Mouse (Mus musculus) lung, embryonic 16.5 days (tissue): ENCODE measurements around the gene Frmd4a. TPM values are rescaled to one million over a fixed set of nuclear protein-coding genes. Genes with fewer than 3 reads are reported as not detected.
A peak's percentile ranks its signal among the peaks of the same experiment; 100 is the strongest.

Experiments
- ATAC-seq: fragments of 200-750 bp; cut with Nextera tagmentation; 2 replicates; pipeline ENCODE4 v1.8.0; 2017; ENCODE audit warnings: low read depth, mild to moderate bottlenecking, moderate library complexity
- H3K27ac ChIP-seq: fragments of 300-500 bp; sonication (generic); 2 replicates; pipeline ENCODE4 v1.5.1; 2014; ENCODE audit warnings: mild to moderate bottlenecking, control low read depth, low read length
- H3K27me3 ChIP-seq: fragments of 300-500 bp; sonication (generic); 2 replicates; pipeline ENCODE4 v1.6.1; 2014; ENCODE audit warnings: low read depth, low read length, mixed read lengths; ENCODE audit not compliant: control insufficient read depth, insufficient read depth
- H3K36me3 ChIP-seq: fragments of 300-500 bp; sonication (generic); 2 replicates; pipeline ENCODE4 v1.6.1; 2014; ENCODE audit warnings: low read length; ENCODE audit not compliant: control insufficient read depth, insufficient read depth
- H3K4me1 ChIP-seq: fragments of 300-500 bp; sonication (generic); replicated peaks from 2 replicates; pipeline ENCODE4 v1.6.1; 2014; ENCODE audit warnings: low read length, mixed read lengths; ENCODE audit not compliant: control insufficient read depth, insufficient read depth
- H3K4me2 ChIP-seq: fragments of 300-500 bp; sonication (generic); 2 replicates; pipeline ENCODE4 v1.6.1; 2014; ENCODE audit warnings: low read depth, low read length, control low read depth
- H3K4me3 ChIP-seq: fragments of 300-500 bp; sonication (generic); 2 replicates; pipeline ENCODE4 v1.5.1; 2014; ENCODE audit warnings: mild to moderate bottlenecking, low read length, control low read depth
- H3K9ac ChIP-seq: fragments of 300-500 bp; sonication (generic); 2 replicates; pipeline ENCODE4 v1.6.1; 2014; ENCODE audit warnings: low read length, control low read depth
- H3K9me3 ChIP-seq: fragments of 300-500 bp; sonication (generic); 2 replicates; pipeline ENCODE4 v1.6.1; 2016; ENCODE audit warnings: low read length; ENCODE audit not compliant: control insufficient read depth
- WGBS: fragments of 180-500 bp; shearing (Covaris S2); extraction: QIAGEN DNeasy Blood & Tissue Kit; methylation state at CpG from one replicate; pipeline ENCODE4 v1.1.7; 2014; 5-methylcytosine and 5-hydroxymethylcytosine counted together
- polyA plus RNA-seq: library from polyadenylated mRNA; unstranded; fragments of >200 nt; fragmentation: Nextera tagmentation; extraction: Ambion mirVana; gene quantifications from 2 replicates; pipeline ENCODE4 v1.2.1, GENCODE M21; 2015

The Frmd4a gene
- polyA plus RNA-seq, 1 experiment from 2014 or later = 29.1 TPM

DNA sequence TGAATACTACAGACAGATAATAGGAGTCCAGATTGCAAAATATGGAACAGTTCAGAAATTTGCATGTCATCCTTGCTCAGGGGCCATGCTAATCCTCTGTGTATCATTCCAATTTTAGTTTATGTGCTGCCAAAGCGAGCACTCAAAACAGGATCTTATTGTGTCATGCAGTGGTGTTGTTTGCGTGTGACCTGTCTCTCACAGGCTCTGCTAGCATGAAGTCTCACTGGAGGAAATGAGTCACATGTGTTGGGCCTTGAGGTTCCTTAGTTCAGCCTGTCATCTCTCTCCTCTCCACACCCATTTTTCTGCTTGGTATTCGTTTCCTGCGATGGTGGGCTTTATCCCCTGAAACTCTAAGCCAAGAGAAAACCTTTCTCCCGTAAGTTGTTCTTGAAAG, 363.4 kb downstream of the Frmd4a start:
- no peaks in the 10 kb centered on the region for H3K27me3 ChIP-seq
- H3K27ac ChIP-seq = no peak overlapping the region
- 79% methylated on average over 5 of the region's 5 CpGs for WGBS
- no peak overlapping the region for H3K9ac ChIP-seq
- no peak for ATAC-seq
- no peaks in the 10 kb centered on the region for H3K36me3 ChIP-seq
- no peaks in the 10 kb centered on the region for H3K9me3 ChIP-seq
- H3K4me1 ChIP-seq = no peaks in the 10 kb centered on the region
- no peak overlapping the region for H3K4me2 ChIP-seq
- H3K4me3 ChIP-seq = no peak overlapping the region

DNA sequence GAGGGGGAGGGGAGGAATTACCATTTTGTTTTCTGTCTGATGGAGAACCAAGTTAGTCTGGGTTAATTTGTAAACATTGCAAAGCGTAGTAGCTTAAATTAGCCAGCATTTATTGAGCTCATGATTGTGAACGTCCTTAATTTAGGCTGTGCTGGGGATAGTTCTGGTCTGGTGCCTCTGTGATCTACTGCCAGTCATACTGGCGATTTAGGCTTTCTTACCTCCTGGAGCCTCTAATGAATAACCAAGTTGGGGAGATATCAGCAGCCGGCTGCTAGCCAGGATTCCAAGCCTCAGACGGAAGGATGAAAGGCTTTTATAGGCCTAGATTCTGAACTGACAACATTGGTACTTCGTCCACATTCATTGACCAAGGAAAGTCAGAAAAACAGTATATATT, 369.0 kb downstream of the Frmd4a start:
- Histone ChIP-seq H3K9ac (no peak overlapping the region), H3K4me3 (no peak overlapping the region), H3K27me3 (no peaks in the 10 kb centered on the region), H3K27ac (no peak overlapping the region), H3K4me2 (no peak overlapping the region), H3K36me3 (no peaks in the 10 kb centered on the region), H3K4me1 (peaks cover 10% of the 10 kb centered on the region), H3K9me3 (no peaks in the 10 kb centered on the region)
- ATAC-seq = no peak
- WGBS = 52% methylated on average over 6 of the region's 6 CpGs

DNA sequence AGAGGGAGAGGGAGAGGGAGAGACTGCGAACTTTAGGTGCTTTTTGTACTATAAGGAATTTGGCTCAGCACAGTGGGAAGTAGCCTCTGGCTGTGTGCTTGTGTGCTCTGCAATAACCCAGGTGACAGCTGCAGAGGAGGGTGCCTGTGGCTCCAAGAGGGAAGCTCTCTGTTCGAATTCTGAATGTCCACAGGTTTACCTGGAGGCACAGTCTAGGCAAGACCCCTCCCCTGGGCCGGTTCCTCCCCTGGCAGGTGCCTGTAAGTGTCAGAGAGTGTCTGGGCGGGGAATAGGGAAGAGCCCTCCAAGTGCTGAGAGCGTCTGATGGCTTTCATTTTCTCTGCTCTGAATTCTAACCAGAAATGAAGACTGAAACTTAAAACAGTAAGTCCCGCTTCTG, 371.8 kb downstream of the Frmd4a start:
- H3K36me3 ChIP-seq = no peaks in the 10 kb centered on the region
- WGBS = 29% methylated on average over 6 of the region's 6 CpGs
- peaks cover 15% of the 10 kb centered on the region for H3K4me1 ChIP-seq
- no peaks in the 10 kb centered on the region for H3K9me3 ChIP-seq
- peak overlapping the region; percentile 33 for H3K4me3 ChIP-seq
- H3K27ac ChIP-seq = peak overlapping the region; percentile 58
- H3K9ac ChIP-seq = peak overlapping the region; percentile 59; the same call in 1 of the 2 replicates
- ATAC-seq = peak; percentile 67
- H3K4me2 ChIP-seq = peak overlapping the region; percentile 54
- H3K27me3 ChIP-seq = no peaks in the 10 kb centered on the region

DNA sequence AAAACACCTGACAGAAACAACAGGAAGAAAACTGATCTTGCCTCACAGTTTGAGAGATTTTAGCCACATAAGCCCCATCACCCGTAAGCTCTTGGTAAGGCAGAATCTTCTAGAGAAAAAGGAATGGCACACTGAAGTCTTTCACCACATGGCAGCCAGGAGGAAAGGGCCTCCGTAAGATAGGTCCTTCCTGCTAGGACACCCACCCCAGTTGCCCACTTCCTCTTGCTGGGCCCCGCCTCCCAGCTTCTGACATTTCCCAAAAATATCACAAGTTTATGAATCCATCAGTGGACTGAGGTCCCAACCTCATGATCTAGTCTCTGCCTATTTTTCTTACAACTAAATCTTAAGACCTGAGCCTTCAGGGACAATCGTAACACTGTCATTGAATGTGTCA, 373.6 kb downstream of the Frmd4a start:
- ATAC-seq = no peak
- 74% methylated on average over 4 of the region's 4 CpGs for WGBS
- Histone ChIP-seq H3K36me3 (no peaks in the 10 kb centered on the region), H3K9me3 (no peaks in the 10 kb centered on the region), H3K27ac (peak overlapping the region; percentile 48), H3K9ac (peak overlapping the region; percentile 52; the same call in 1 of the 2 replicates), H3K4me2 (no peak overlapping the region), H3K4me3 (no peak overlapping the region), H3K27me3 (no peaks in the 10 kb centered on the region), H3K4me1 (peaks cover 15% of the 10 kb centered on the region)

DNA sequence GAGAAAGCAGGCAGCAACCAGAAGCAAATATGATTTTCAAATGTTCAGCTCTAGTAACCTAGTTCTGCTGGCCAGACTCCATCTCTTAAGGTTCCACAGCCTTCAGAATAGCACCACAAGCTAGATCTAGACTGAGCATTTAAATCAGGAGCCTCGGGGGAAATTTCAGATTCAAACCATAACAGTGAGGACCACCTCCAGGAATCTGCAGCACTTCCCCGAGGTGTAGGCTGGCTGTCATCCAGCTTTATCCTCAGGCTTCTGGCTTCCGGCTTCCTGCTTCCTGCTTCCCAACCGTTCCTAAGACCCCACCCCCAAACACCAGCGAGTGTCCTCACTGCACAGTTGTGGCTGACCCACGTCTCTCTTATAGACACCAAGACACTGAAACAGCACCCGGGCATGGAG, 374.2 kb downstream of the Frmd4a start:
- Histone ChIP-seq H3K9ac (peak overlapping the region; percentile 52; the same call in 1 of the 2 replicates), H3K27ac (peak overlapping the region; percentile 48), H3K9me3 (no peaks in the 10 kb centered on the region), H3K27me3 (no peaks in the 10 kb centered on the region), H3K4me2 (peak overlapping the region; percentile 49), H3K36me3 (no peaks in the 10 kb centered on the region), H3K4me3 (peak overlapping the region; percentile 17), H3K4me1 (peaks cover 15% of the 10 kb centered on the region)
- ATAC-seq = peak; percentile 64
- WGBS = 18% methylated on average over 7 of the region's 7 CpGs

DNA sequence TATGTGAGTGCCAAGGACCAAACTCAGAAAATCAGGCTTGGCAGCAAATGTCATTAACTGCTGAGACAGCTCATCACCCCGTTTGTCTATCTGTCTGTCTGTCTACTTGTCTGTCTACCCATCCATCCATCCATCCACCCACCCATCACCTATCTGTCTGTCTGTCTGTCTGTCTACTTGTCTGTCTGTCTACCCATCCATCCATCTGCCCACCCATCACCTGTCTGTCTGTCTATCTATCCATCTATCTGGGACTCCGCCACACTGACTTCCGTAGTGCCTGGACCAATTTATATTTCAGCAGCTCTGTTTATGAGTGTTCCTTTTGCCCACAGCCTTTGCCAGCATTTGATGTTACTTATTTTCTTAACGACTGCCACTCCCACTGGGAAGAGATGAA, 375.5 kb downstream of the Frmd4a start:
- Histone ChIP-seq H3K27ac (no peak overlapping the region), H3K36me3 (no peaks in the 10 kb centered on the region), H3K9ac (no peak overlapping the region), H3K9me3 (no peaks in the 10 kb centered on the region), H3K4me2 (no peak overlapping the region), H3K27me3 (no peaks in the 10 kb centered on the region), H3K4me1 (peaks cover 15% of the 10 kb centered on the region), H3K4me3 (no peak overlapping the region)
- ATAC-seq = no peak
- WGBS = 83% methylated on average over 4 of the region's 4 CpGs

DNA sequence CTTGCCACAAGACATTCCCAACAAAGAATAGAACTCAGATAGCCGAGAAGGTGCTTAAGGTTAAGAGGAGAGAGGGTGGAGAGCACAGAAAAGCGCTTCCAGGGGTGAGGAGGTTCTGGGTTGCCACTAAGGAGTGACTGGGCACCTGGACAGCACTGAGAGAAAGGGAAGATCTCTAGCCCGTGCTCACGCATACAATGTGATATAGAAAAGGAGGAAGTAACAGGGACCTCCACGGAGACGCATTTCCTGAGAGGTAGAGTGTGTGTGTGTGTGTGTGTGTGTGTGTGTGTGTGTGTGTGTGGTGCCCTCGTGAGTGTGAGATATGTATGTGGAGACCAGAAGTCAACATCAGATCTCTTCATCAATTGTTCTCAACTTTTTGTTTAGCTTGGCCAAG, 377.1 kb downstream of the Frmd4a start:
- Histone ChIP-seq H3K9ac (no peak overlapping the region), H3K27ac (no peak overlapping the region), H3K4me2 (no peak overlapping the region), H3K9me3 (no peaks in the 10 kb centered on the region), H3K27me3 (no peaks in the 10 kb centered on the region), H3K4me1 (peaks cover 20% of the 10 kb centered on the region), H3K36me3 (no peaks in the 10 kb centered on the region), H3K4me3 (no peak overlapping the region)
- 59% methylated on average over 7 of the region's 7 CpGs for WGBS
- no peak for ATAC-seq

DNA sequence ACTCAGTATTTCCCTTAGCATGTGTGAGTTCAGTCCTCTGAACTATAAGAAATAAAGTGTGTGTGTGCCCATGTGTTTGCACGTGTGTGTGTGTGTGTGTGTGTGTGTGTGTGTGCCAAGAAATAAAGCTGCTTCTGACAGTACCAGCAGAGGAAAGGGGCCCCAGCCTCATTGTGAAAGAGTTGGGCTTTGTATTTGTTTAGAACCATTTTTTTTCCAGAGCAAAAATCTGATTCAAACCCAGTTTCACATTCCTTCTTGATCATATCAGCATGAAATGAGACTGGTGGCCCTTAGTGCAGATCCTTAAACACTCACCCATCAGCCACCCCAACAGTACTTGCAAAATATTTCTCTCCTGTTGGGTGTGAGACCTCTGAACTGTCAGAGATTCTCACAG, 382.2 kb downstream of the Frmd4a start:
- Histone ChIP-seq H3K27ac (peak overlapping the region; percentile 91; the same call in 1 of the 2 replicates), H3K4me2 (no peak overlapping the region), H3K4me3 (no peak overlapping the region), H3K9me3 (no peaks in the 10 kb centered on the region), H3K9ac (no peak overlapping the region), H3K27me3 (no peaks in the 10 kb centered on the region), H3K36me3 (no peaks in the 10 kb centered on the region), H3K4me1 (peaks cover 28% of the 10 kb centered on the region)
- ATAC-seq = no peak
- 15% methylated on average over 1 of the region's 1 CpGs for WGBS

DNA sequence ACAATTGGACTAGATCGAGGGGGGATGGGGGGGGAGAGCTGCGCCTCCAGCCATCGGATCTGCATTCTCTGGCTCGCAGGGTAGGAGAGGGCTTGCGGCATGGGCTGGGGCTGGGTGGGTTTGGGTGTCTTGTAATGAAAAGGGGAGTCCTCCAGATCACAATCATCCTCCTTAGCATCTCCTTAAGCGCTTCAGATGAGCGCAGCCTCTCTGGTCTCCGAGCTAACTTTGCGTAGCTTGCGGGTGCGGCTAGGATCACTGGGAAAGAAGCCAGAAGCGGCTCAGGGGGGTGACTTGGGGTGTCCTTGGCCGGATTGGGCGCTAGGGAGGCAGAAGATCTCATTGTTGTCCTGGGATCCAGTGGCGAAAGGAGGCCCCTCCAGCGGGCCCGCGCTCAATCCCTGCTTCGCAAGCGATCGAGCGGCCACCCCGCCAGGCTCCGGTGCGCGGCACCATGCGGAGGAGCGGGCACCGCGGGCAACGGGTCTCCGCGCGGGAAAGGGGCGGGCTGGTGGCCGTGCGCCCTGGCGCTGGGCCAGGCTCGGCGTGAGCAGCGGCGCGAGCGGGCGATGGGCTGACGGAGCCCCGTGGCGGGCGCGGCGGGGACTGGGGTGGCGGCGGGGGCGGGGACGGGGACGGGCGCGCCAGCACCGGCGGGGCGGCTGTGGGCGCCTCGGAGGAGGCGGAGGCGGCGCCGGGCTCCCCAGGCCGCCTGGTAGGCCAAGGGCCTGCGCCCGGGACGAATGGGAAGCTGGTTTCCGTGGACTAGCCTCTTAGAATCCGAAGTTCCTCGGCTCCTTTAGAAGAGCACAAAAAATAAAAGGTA, 383.5 kb downstream of the Frmd4a start:
- H3K9me3 ChIP-seq = no peaks in the 10 kb centered on the region
- peak; percentile 84 for ATAC-seq
- peak overlapping the region; percentile 73 for H3K4me3 ChIP-seq
- H3K4me1 ChIP-seq = peaks cover 28% of the 10 kb centered on the region
- peak overlapping the region; percentile 85 for H3K4me2 ChIP-seq
- under 1% methylated on average over 55 of the region's 74 CpGs for WGBS
- no peaks in the 10 kb centered on the region for H3K36me3 ChIP-seq
- H3K9ac ChIP-seq = peak overlapping the region; percentile 87
- peak overlapping the region; percentile 91 for H3K27ac ChIP-seq
- H3K27me3 ChIP-seq = no peaks in the 10 kb centered on the region
